Mouse (Mus musculus) gastrocnemius, postnatal 4 days (tissue): ENCODE measurements around the gene Cpped1. TPM values are rescaled to one million over a fixed set of nuclear protein-coding genes. Genes with fewer than 3 reads are reported as not detected.

Source experiments
- DNase-seq, 2 experiments: peaks; one replicate each; pipeline ENCODE4 v3.0.0; 2021 to 2022; ENCODE audit warnings: low spot score in 2 of 2, mixed read lengths in 2 of 2
- total RNA-seq, 2 experiments: library from RNA; stranded (reverse); gene quantifications; 2 replicates each; pipeline ENCODE4 v1.2.3; 2021

Gene Cpped1
- total RNA-seq, 2 experiments from 2014 or later: 42.1 to 44.6 TPM

DNA sequence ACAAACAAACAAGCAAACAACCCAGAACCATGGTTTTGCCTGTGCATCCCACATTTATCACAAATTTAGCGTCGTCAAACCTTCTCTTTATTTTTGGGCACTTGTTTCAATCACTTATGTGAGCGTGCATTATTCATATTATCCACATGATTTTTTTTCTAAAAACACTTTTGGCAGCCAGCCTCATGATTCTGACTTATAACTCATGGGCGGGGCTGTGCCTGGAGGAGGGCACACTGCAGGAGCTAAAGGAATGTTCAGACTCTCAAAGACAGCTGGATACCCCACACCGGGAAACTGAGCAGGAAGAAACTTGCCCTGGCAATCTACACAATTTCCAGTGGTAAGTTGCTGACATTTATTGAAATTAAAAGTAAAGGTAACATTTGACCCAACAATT lies 131.1 kb downstream of the Cpped1 start:
- DNase-seq: no peak

- DNase-seq: no peak
Measured at GRCm38 (mm10) chr16:11776528-11776927, 132.7 kb downstream of the Cpped1 start.

DNA sequence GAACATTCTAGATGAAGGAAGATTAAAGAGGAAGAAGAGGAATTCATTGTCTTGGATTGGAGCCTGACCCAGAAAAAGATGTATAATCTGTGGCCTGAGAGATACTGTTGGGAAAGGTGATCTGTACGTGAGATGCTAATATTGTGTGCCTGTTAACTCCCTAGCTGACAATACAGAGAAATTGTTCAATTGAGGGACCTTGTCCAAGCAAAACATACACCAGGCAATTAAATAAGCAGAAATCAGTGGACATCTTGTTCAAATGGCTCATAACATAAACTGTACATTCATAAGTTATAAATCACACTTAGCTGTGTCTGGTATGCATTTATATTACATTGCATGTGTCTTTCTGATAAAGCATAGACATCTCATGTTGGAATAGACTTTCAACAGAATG lies 134.9 kb downstream of the Cpped1 start:
- DNase-seq: no peak

DNA sequence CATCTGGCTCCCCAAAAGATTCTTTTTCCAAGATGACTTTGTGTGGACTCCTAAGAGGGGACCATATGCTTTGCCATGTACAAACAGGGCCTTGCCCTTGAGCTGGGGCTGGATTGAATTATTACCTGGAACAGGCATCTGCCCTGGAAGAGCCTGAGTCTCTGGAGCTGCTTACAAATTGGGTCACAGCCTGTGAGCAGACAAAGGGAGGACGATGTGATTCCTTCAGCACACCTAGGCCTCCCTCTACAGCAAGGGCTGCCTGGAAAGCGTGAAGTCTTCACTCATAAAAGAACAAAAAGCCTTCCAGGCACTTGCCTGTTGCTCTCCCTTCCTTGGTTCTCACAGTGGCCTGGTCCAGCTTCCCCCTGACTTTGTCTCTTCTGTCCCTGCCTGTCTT lies 136.9 kb downstream of the Cpped1 start:
- DNase-seq: no peak

- DNase-seq: no peak
Measured at GRCm38 (mm10) chr16:11757951-11758350, 151.3 kb downstream of the Cpped1 start.

DNA sequence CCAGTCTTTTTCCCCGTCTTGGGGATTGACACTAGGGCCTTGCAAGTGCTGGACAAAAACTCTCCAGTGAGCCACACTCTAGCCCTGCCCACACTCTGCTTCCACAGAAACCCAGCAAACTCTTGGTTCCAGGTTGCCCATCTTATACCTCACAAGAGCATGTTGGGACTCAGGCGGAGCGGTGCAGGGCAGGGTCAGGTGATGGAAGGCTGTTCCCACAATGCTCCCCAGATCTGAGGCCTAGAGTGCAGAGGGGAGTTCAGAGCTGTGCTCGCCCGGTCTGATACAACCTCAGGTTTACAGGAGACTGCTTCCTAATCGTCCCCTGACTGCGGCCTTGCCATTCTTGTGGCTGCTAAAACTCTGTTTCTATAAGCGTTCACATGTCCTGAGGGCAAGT lies 151.8 kb downstream of the Cpped1 start:
- no peak for DNase-seq

DNA sequence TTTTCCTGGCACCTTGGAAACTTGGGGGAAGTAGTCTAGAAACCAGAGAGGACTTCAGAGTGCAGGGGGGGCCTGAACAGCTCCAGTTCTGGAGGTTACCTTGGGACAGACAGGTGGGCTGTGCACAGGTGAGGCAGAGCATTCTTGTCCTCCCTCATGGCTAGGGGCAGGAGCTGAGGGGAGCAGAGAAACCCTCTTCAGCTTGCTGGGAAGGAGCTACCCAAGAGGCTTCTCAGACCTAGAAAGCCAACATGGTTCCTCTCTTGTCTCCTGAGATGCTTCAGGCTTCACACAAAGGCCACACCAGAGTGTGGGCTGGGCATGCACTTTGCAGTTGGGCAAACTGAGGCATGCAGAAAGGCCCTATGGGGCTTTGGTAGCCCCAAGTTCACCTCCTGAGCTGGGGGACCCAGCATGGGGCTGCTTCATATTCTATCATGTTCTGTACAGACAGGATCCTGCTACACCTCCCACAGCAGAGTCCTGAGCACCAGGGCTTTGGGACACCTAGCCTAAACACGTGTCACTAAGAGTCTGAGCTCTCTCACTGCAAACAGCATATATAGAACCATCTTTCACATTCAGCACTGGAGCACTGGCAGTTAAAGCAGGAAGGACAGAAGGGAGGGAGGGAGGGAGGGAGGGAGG lies 152.5 kb downstream of the Cpped1 start:
- DNase-seq: no peak

- no peak for DNase-seq
Measured at GRCm38 (mm10) chr16:11755281-11756066, 153.8 kb downstream of the Cpped1 start.

GRCm38 (mm10) chr16:11754136-11754535 lies 155.1 kb downstream of the Cpped1 start:
- no peak for DNase-seq

Other genes with a start within 250 kb of the Cpped1 start
- gene Shisa9, start 74.7 kb upstream of the Cpped1 start, total RNA-seq: under 1 TPM; 0.34 to 0.52 TPM